Mouse (Mus musculus) embryonic facial prominence, embryonic 11.5 days (tissue): ENCODE measurements around the gene Cdc40. TPM values are rescaled to one million over a fixed set of nuclear protein-coding genes. Genes with fewer than 3 reads are reported as not detected.

ENCODE experiments used
- ATAC-seq: fragments of 200-750 bp; cut with Nextera tagmentation; replicated peaks from 2 replicates; pipeline ENCODE4 v1.8.0; 2017; ENCODE audit warnings: low read depth; ENCODE audit not compliant: insufficient number of reproducible peaks, low FRiP score, low TSS enrichment
- DNase-seq: peaks from one replicate; pipeline ENCODE4 v3.0.0-alpha.2; 2015; ENCODE audit warnings: low spot score
- H3K27ac ChIP-seq: fragments of 300-500 bp; sonication (generic); replicated peaks from 2 replicates; pipeline ENCODE4 v1.5.1; 2014; ENCODE audit warnings: mild to moderate bottlenecking, low read depth, low read length, control low read depth
- H3K27me3 ChIP-seq: fragments of 300-500 bp; sonication (generic); 2 replicates; pipeline ENCODE4 v1.6.1; 2014; ENCODE audit warnings: mild to moderate bottlenecking, low read length, moderate library complexity, mixed read lengths; ENCODE audit not compliant: control insufficient read depth, insufficient read depth
- H3K36me3 ChIP-seq: fragments of 300-500 bp; sonication (generic); replicated peaks from 2 replicates; pipeline ENCODE4 v1.6.1; 2014; ENCODE audit warnings: low read depth, mild to moderate bottlenecking, low read length, moderate library complexity, mixed read lengths; ENCODE audit not compliant: control insufficient read depth, insufficient read depth
- H3K4me1 ChIP-seq: fragments of 300-500 bp; sonication (generic); 2 replicates; pipeline ENCODE4 v1.6.1; 2014; ENCODE audit warnings: low read length, mixed read lengths; ENCODE audit not compliant: control insufficient read depth, insufficient read depth
- H3K4me2 ChIP-seq: fragments of 300-500 bp; sonication (generic); 2 replicates; pipeline ENCODE4 v1.6.1; 2014; ENCODE audit warnings: low read depth, mild to moderate bottlenecking, control low read depth, low read length, moderate library complexity
- H3K4me3 ChIP-seq: fragments of 300-500 bp; sonication (generic); 2 replicates; pipeline ENCODE4 v1.5.1; 2014; ENCODE audit warnings: low read depth, low read length, control low read depth
- H3K9ac ChIP-seq: fragments of 300-500 bp; sonication (generic); replicated peaks from 2 replicates; pipeline ENCODE4 v1.6.1; 2014; ENCODE audit warnings: mild to moderate bottlenecking, control low read depth, low read length
- H3K9me3 ChIP-seq: fragments of 300-500 bp; sonication (generic); replicated peaks from 2 replicates; pipeline ENCODE4 v1.6.1; 2016; ENCODE audit warnings: mild to moderate bottlenecking, low read length, inconsistent platforms, mixed read lengths; ENCODE audit not compliant: control insufficient read depth
- WGBS: fragments of 180-500 bp; shearing (Covaris S2); extraction: QIAGEN DNeasy Blood & Tissue Kit; methylation state at CpG from one replicate; pipeline ENCODE4 v1.1.7; 2014; 5-methylcytosine and 5-hydroxymethylcytosine counted together
- polyA plus RNA-seq: library from polyadenylated mRNA; unstranded; fragments of >200 nt; fragmentation: Nextera tagmentation; extraction: Ambion mirVana; gene quantifications from 2 replicates; pipeline ENCODE4 v1.2.1, GENCODE M21; 2014

Gene Cdc40
- polyA plus RNA-seq, 1 experiment from 2014 or later, result 44.8 TPM

GRCm38 (mm10) chr10:40882333-40882732, 778 bp downstream of the Cdc40 start:
- Histone ChIP-seq H3K27ac (no peak overlapping the region), H3K9ac (peak overlapping the region; percentile 76), H3K4me2 (peak overlapping the region; percentile 14), H3K4me1 (no peaks in the 10 kb centered on the region), H3K4me3 (peak overlapping the region; percentile 85), H3K27me3 (no peaks in the 10 kb centered on the region), H3K9me3 (no peaks in the 10 kb centered on the region), H3K36me3 (no peaks in the 10 kb centered on the region)
- no peak for DNase-seq
- WGBS, result 18% methylated on average over 9 of the region's 9 CpGs
- ATAC-seq, result no peak

GRCm38 (mm10) chr10:40881236-40881635, 1.9 kb downstream of the Cdc40 start:
- H3K9me3 ChIP-seq, result no peaks in the 10 kb centered on the region
- no peaks in the 10 kb centered on the region for H3K4me1 ChIP-seq
- H3K4me2 ChIP-seq, result no peak overlapping the region
- DNase-seq (no peak), ATAC-seq (no peak)
- H3K27me3 ChIP-seq, result no peaks in the 10 kb centered on the region
- H3K4me3 ChIP-seq, result no peak overlapping the region
- H3K27ac ChIP-seq, result no peak overlapping the region
- H3K36me3 ChIP-seq, result no peaks in the 10 kb centered on the region
- 78% methylated on average over 3 of the region's 3 CpGs for WGBS
- H3K9ac ChIP-seq, result no peak overlapping the region

- ATAC-seq, result no peak
- 85% methylated on average over 9 of the region's 9 CpGs for WGBS
These were observed 3.1 kb downstream of the Cdc40 start for GRCm38 (mm10) chr10:40879969-40880368.

GRCm38 (mm10) chr10:40878246-40878645, 4.9 kb downstream of the Cdc40 start:
- no peak overlapping the region for H3K4me2 ChIP-seq
- DNase-seq (no peak), ATAC-seq (no peak)

More at GRCm38 (mm10) chr10:40879969-40880368, 3.1 kb downstream of the Cdc40 start:
- H3K9me3 ChIP-seq, result no peaks in the 10 kb centered on the region
- no peaks in the 10 kb centered on the region for H3K36me3 ChIP-seq
- no peak overlapping the region for H3K9ac ChIP-seq
- H3K27ac ChIP-seq, result no peak overlapping the region
- no peaks in the 10 kb centered on the region for H3K4me1 ChIP-seq
- no peak for DNase-seq
- no peaks in the 10 kb centered on the region for H3K27me3 ChIP-seq
- no peak overlapping the region for H3K4me3 ChIP-seq
- no peak overlapping the region for H3K4me2 ChIP-seq

GRCm38 (mm10) chr10:40872052-40872451, 11.1 kb downstream of the Cdc40 start:
- WGBS, result 84% methylated on average over 2 of the region's 2 CpGs
- Histone ChIP-seq H3K4me3 (no peak overlapping the region), H3K4me2 (no peak overlapping the region), H3K9me3 (no peaks in the 10 kb centered on the region), H3K36me3 (no peaks in the 10 kb centered on the region), H3K27me3 (no peaks in the 10 kb centered on the region), H3K4me1 (no peaks in the 10 kb centered on the region), H3K9ac (no peak overlapping the region), H3K27ac (no peak overlapping the region)
- DNase-seq, result no peak
- no peak for ATAC-seq

More at GRCm38 (mm10) chr10:40878246-40878645, 4.9 kb downstream of the Cdc40 start:
- Histone ChIP-seq H3K27ac (no peak overlapping the region), H3K9ac (no peak overlapping the region), H3K4me1 (no peaks in the 10 kb centered on the region), H3K27me3 (no peaks in the 10 kb centered on the region), H3K4me3 (no peak overlapping the region), H3K9me3 (no peaks in the 10 kb centered on the region), H3K36me3 (no peaks in the 10 kb centered on the region)
- 88% methylated on average over 3 of the region's 3 CpGs for WGBS

GRCm38 (mm10) chr10:40871301-40871700, 11.8 kb downstream of the Cdc40 start:
- no peaks in the 10 kb centered on the region for H3K27me3 ChIP-seq
- DNase-seq, result no peak
- H3K27ac ChIP-seq, result no peak overlapping the region
- H3K36me3 ChIP-seq, result no peaks in the 10 kb centered on the region
- no peaks in the 10 kb centered on the region for H3K4me1 ChIP-seq
- WGBS, result 93% methylated on average over 2 of the region's 2 CpGs
- H3K4me3 ChIP-seq, result no peak overlapping the region
- H3K9me3 ChIP-seq, result no peaks in the 10 kb centered on the region
- no peak overlapping the region for H3K9ac ChIP-seq
- no peak overlapping the region for H3K4me2 ChIP-seq
- no peak for ATAC-seq

- no peaks in the 10 kb centered on the region for H3K9me3 ChIP-seq
- H3K4me2 ChIP-seq, result no peak overlapping the region
- no peak overlapping the region for H3K27ac ChIP-seq
- H3K9ac ChIP-seq, result no peak overlapping the region
- H3K27me3 ChIP-seq, result no peaks in the 10 kb centered on the region
- no peaks in the 10 kb centered on the region for H3K36me3 ChIP-seq
- H3K4me1 ChIP-seq, result no peaks in the 10 kb centered on the region
- H3K4me3 ChIP-seq, result no peak overlapping the region
- WGBS, result 78% methylated on average over 2 of the region's 2 CpGs
- no peak for DNase-seq
- ATAC-seq, result no peak
These were observed 15.0 kb downstream of the Cdc40 start for GRCm38 (mm10) chr10:40868081-40868480.

GRCm38 (mm10) chr10:40857599-40857998, 25.5 kb downstream of the Cdc40 start:
- ATAC-seq (no peak), DNase-seq (no peak)
- no peak overlapping the region for H3K4me2 ChIP-seq
- H3K9me3 ChIP-seq, result no peaks in the 10 kb centered on the region
- no peaks in the 10 kb centered on the region for H3K36me3 ChIP-seq
- H3K27me3 ChIP-seq, result no peaks in the 10 kb centered on the region
- H3K4me1 ChIP-seq, result no peaks in the 10 kb centered on the region
- H3K9ac ChIP-seq, result no peak overlapping the region
- whole genome bisulfite sequencing, result 86% methylated on average over 8 of the region's 8 CpGs
- H3K4me3 ChIP-seq, result no peak overlapping the region
- no peak overlapping the region for H3K27ac ChIP-seq
